Mouse (Mus musculus) CH12.LX (cell line): Measurements from ENCODE around the gene Plce1.
A peak's percentile ranks its signal among the peaks of the same experiment; 100 is the strongest.

ENCODE experiments used
- CHD2 ChIP-seq: IDR thresholded peaks from 2 replicates; pipeline ENCODE4 v1.6.1; 2011; ENCODE audit warnings: low read length, improper control_type of control experiment
- EP300 ChIP-seq: IDR thresholded peaks from 2 replicates; pipeline ENCODE4 v1.6.1; 2011; ENCODE audit warnings: low read length, improper control_type of control experiment
- ETS1 ChIP-seq: conservative IDR thresholded peaks from 2 replicates; pipeline ENCODE4 v1.6.1; 2012; ENCODE audit warnings: low read depth, mild to moderate bottlenecking, inconsistent platforms, low read length, improper control_type of control experiment, moderate library complexity
- JUN ChIP-seq: IDR thresholded peaks from 2 replicates; pipeline ENCODE4 v1.6.1; 2011; ENCODE audit warnings: low read depth, mild to moderate bottlenecking, low read length, improper control_type of control experiment, moderate library complexity; ENCODE audit not compliant: insufficient read depth
- MAFK ChIP-seq: IDR thresholded peaks from 2 replicates; pipeline ENCODE4 v1.6.1; 2011; ENCODE audit warnings: low read length, improper control_type of control experiment; ENCODE audit not compliant: insufficient replicate concordance
- MAX ChIP-seq: IDR thresholded peaks from 2 replicates; pipeline ENCODE4 v1.6.1; 2011; ENCODE audit warnings: low read length, improper control_type of control experiment
- POLR2A ChIP-seq: IDR thresholded peaks from 2 replicates; pipeline ENCODE4 v1.6.1; 2011; ENCODE audit warnings: low read depth, mild to moderate bottlenecking, improper control_type of control experiment, low read length
- POLR2AphosphoS2 ChIP-seq: IDR thresholded peaks from 2 replicates; pipeline ENCODE4 v1.6.1; 2011; ENCODE audit warnings: low read depth, low read length, improper control_type of control experiment
- SMC3 ChIP-seq: IDR thresholded peaks from 2 replicates; pipeline ENCODE4 v1.6.1; 2011; ENCODE audit warnings: low read depth, low read length, improper control_type of control experiment
- USF1 ChIP-seq: IDR thresholded peaks from 2 replicates; pipeline ENCODE4 v1.6.1; 2014; ENCODE audit warnings: low read depth, mild to moderate bottlenecking, inconsistent platforms, low read length, improper control_type of control experiment
- USF2 ChIP-seq: conservative IDR thresholded peaks from 2 replicates; pipeline ENCODE4 v1.6.1; 2011; ENCODE audit warnings: low read depth, low read length, improper control_type of control experiment
- ZC3H11A ChIP-seq: IDR thresholded peaks from 2 replicates; pipeline ENCODE4 v1.6.1; 2012; ENCODE audit warnings: low read depth, mild to moderate bottlenecking, inconsistent platforms, low read length, improper control_type of control experiment
- ZMIZ1 ChIP-seq: IDR thresholded peaks from 2 replicates; pipeline ENCODE4 v1.6.1; 2012; ENCODE audit warnings: low read depth, mild to moderate bottlenecking, inconsistent platforms, low read length, improper control_type of control experiment
- ZNF384 ChIP-seq: IDR thresholded peaks from 2 replicates; pipeline ENCODE4 v1.6.1; 2012; ENCODE audit warnings: low read depth, low read length, improper control_type of control experiment, inconsistent platforms

DNA sequence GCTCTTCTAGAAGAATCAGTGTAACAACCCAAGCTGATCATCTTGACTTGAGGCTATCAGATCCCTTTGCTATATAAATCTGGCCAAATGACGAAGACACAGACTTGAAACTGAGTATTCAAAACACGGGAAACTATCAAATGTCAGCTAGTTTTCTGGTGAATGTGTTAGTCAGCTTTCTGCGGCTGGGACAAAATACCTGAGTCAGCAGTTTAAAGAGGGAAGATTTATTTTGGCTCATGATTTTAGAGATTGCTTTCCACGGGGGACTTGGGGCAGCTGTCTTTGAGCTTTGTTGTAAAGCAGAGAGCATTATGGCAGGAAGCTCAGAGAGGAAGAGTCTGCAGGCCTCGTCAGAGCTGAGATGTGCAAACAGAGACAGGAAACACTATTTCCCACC lies 35.2 kb upstream of the Plce1 start:
- TF ChIP-seq ETS1 (no peak), EP300 (no peak), MAX (no peak), SMC3 (no peak), JUN (no peak), POLR2A (no peak), POLR2AphosphoS2 (no peak), USF2 (no peak), ZMIZ1 (no peak), CHD2 (no peak), ZNF384 (no peak), ZC3H11A (no peak), USF1 (no peak), MAFK (peak; percentile 94)
